10 mouse cellular contexts compared by ENCODE assay signal in genomic region chr9:48447783-48448209, GRCm38 (mm10). TPM values are rescaled to one million over a fixed set of nuclear protein-coding genes. Genes with fewer than 3 reads are reported as not detected.
DNase-seq lines count a peak whose midpoint lies in the region; ATAC-seq and TF ChIP-seq lines count a peak whose summit lies in the region.
"Had no signal": no experiment of that assay in that cellular context is flagged by ENCODE, and none has a peak within 500 bp of the region (broad histone marks: within the 10 kb centered on the region; RNA-seq: fewer than 3 reads in every experiment).

No protein-coding gene starts in this region.

- no peak overlapping the region for H3K4me2 ChIP-seq in intestine, postnatal 0 days (replicated peaks; ENCODE audit: low read depth)
- H3K4me2 ChIP-seq in intestine, embryonic 15.5 days (replicated peaks): no peak overlapping the region
- H3K4me2 ChIP-seq in CH12.LX (ENCODE audit: insufficient read depth, low read depth, poor library complexity, severe bottlenecking): no peak overlapping the region
- H3K4me2 ChIP-seq: limb, embryonic 15.5 days had no signal

- no peak overlapping the region for H3K9ac ChIP-seq in intestine, postnatal 0 days (ENCODE audit: low read depth, low read length)
- no peak overlapping the region for H3K9ac ChIP-seq in intestine, embryonic 15.5 days
- H3K9ac ChIP-seq in CH12.LX (ENCODE audit: insufficient read depth, low read depth): no peak overlapping the region
- H3K9ac ChIP-seq: limb, embryonic 15.5 days had no signal

- H3K4me1 ChIP-seq in intestine, postnatal 0 days (replicated peaks; ENCODE audit: control insufficient read depth, insufficient read depth, low read length): no peaks in the 10 kb centered on the region
- H3K4me1 ChIP-seq in intestine, embryonic 15.5 days (replicated peaks): no peaks in the 10 kb centered on the region
- peaks cover 13 to 44% of the 10 kb centered on the region in 2 experiments for H3K4me1 ChIP-seq in CH12.LX (ENCODE audit: control insufficient read depth in 1 of 2, insufficient read depth in 2 of 2)

- no peak for ATAC-seq in intestine, postnatal 0 days
- no peak for ATAC-seq in intestine, embryonic 15.5 days
- peak; percentile 46 to 51; a peak in 3 of 4 replicates for ATAC-seq in hematopoietic stem cell, adult 5-6 weeks (replicated peaks in 1 of 2; ENCODE audit: insufficient read depth in 1 of 2, low FRiP score in 2 of 2, low TSS enrichment in 1 of 2, low read depth in 1 of 2, poor library complexity in 2 of 2, severe bottlenecking in 2 of 2)
- ATAC-seq in neutrophil, adult 5-6 weeks (ENCODE audit: extremely low read depth, insufficient number of reproducible peaks, low FRiP score, poor library complexity, severe bottlenecking): peak; percentile 48; the same call in 1 of the 2 replicates

- dilution Hi-C loops in CH12.LX (cut with MboI; ENCODE audit: extremely low pct_ligation_motif_present, extremely low pct_unique_long_range_greater_than_20kb, low sequenced_read_pairs): no loop called here

- no peaks in the 10 kb centered on the region for H3K27me3 ChIP-seq in intestine, postnatal 0 days (replicated peaks; ENCODE audit: control insufficient read depth, insufficient read depth, low read length)
- H3K27me3 ChIP-seq in intestine, embryonic 15.5 days (replicated peaks): no peaks in the 10 kb centered on the region
- H3K27me3 ChIP-seq in CH12.LX (replicated peaks): no peaks in the 10 kb centered on the region
- H3K27me3 ChIP-seq: limb, embryonic 15.5 days had no signal

- DNase-seq in CH12.LX (ENCODE audit: extremely low read depth) (peak; percentile 89), adipocyte (ENCODE audit: low spot score) (peak; percentile 47)
- no peak for DNase-seq in right cerebral cortex, postnatal 36 days (ENCODE audit: low spot score in 2 of 2)
- DNase-seq in ovary, postnatal 36 days (ENCODE audit: low spot score): no peak

- H3K79me2 ChIP-seq in CH12.LX (replicated peaks; ENCODE audit: control insufficient read depth, extremely low read depth, insufficient read depth, poor library complexity, severe bottlenecking): no peaks in the 10 kb centered on the region

- no peaks in the 10 kb centered on the region for H3K9me3 ChIP-seq in intestine, postnatal 0 days (ENCODE audit: control insufficient read depth)
- H3K9me3 ChIP-seq in intestine, embryonic 15.5 days: no peaks in the 10 kb centered on the region
- H3K9me3 ChIP-seq in CH12.LX (replicated peaks; ENCODE audit: low read length): no peaks in the 10 kb centered on the region
- H3K9me3 ChIP-seq: limb, embryonic 15.5 days had no signal

- H3K36me3 ChIP-seq in intestine, postnatal 0 days (ENCODE audit: control insufficient read depth, insufficient read depth): no peaks in the 10 kb centered on the region
- H3K36me3 ChIP-seq in intestine, embryonic 15.5 days: no peaks in the 10 kb centered on the region
- H3K36me3 ChIP-seq in CH12.LX (replicated peaks in 1 of 2; ENCODE audit: control insufficient read depth in 1 of 2, insufficient read depth in 1 of 2, low read length in 1 of 2): no peaks in the 10 kb centered on the region
- H3K36me3 ChIP-seq: limb, embryonic 15.5 days had no signal

- TF ChIP-seq CTCF in intestine, postnatal 0 days (IDR thresholded peaks at IDR 0.05; ENCODE audit: low read depth): peak; percentile 73
- TF ChIP-seq CTCF in CH12.LX (conservative IDR thresholded peaks at IDR 0.05 in 1 of 2, IDR thresholded peaks at IDR 0.05 in 1 of 2; ENCODE audit: low read depth in 2 of 2, low read length in 2 of 2): peak; percentile 58 to 80

- TF ChIP-seq EP300 in CH12.LX (IDR thresholded peaks at IDR 0.05; ENCODE audit: low read length): peak; percentile 72

- in situ Hi-C loops in CH12.LX (cut with MboI; ENCODE audit: low pct_ligation_motif_present, low pct_unique_long_range_greater_than_20kb, low sequenced_read_pairs): loop anchor here (10.0 kb wide), 1 partner anchor 183 kb away; no protein-coding TSS in a partner anchor

- TF ChIP-seq RAD21 in CH12.LX (IDR thresholded peaks at IDR 0.05; ENCODE audit: low read depth, low read length): peak; percentile 57

- H3K27ac ChIP-seq in intestine, postnatal 0 days (ENCODE audit: low read depth, low read length): no peak overlapping the region
- no peak overlapping the region for H3K27ac ChIP-seq in intestine, embryonic 15.5 days
- no peak overlapping the region for H3K27ac ChIP-seq in CH12.LX (ENCODE audit: insufficient read depth, low read depth)
- H3K27ac ChIP-seq: limb, embryonic 15.5 days had no signal

- no peak overlapping the region for H3K4me3 ChIP-seq in intestine, postnatal 0 days (ENCODE audit: low read depth, low read length)
- no peak overlapping the region for H3K4me3 ChIP-seq in intestine, embryonic 15.5 days (replicated peaks)
- no peak overlapping the region for H3K4me3 ChIP-seq in CH12.LX (replicated peaks in 1 of 3; ENCODE audit: low read depth in 2 of 3, low read length in 2 of 3, poor library complexity in 1 of 3)
- H3K4me3 ChIP-seq: erythroblast, embryonic 14.5 days; limb, embryonic 15.5 days had no signal

- TF ChIP-seq POLR2A in CH12.LX (IDR thresholded peaks at IDR 0.05; ENCODE audit: low read depth, low read length): no peak

- 34% methylated on average over 5 of the region's 5 CpGs for WGBS in intestine, postnatal 0 days
- WGBS in intestine, embryonic 15.5 days: 38% methylated on average over 5 of the region's 5 CpGs

TF ChIP-seq in CH12.LX, 34 proteins besides CTCF, POLR2A, EP300 and RAD21 (continues in another document):
- no peak for TF ChIP-seq ZC3H11A (IDR thresholded peaks at IDR 0.05; ENCODE audit: low read depth, low read length)
- TF ChIP-seq POLR2AphosphoS2 (IDR thresholded peaks at IDR 0.05; ENCODE audit: low read depth, low read length): no peak
- no peak for TF ChIP-seq MAFK (IDR thresholded peaks at IDR 0.05; ENCODE audit: insufficient replicate concordance, low read length)
- no peak for TF ChIP-seq UBTF (IDR thresholded peaks at IDR 0.05; ENCODE audit: low read depth, low read length)
- TF ChIP-seq TCF12 (IDR thresholded peaks at IDR 0.05; ENCODE audit: low read depth, low read length): peak; percentile 76; the same call in 1 of the 2 replicates
- peak; percentile 76 for TF ChIP-seq SMC3 (IDR thresholded peaks at IDR 0.05; ENCODE audit: low read depth, low read length)
- TF ChIP-seq SIN3A (IDR thresholded peaks at IDR 0.05; ENCODE audit: low read length): no peak
- TF ChIP-seq HCFC1 (IDR thresholded peaks at IDR 0.05; ENCODE audit: low read depth, low read length): no peak
- no peak for TF ChIP-seq E2F4 (IDR thresholded peaks at IDR 0.05; ENCODE audit: insufficient replicate concordance, low read depth, low read length)
- TF ChIP-seq RCOR1 (conservative IDR thresholded peaks at IDR 0.05; ENCODE audit: low read depth, low read length): no peak
- TF ChIP-seq ELF1 (IDR thresholded peaks at IDR 0.05; ENCODE audit: low read depth, low read length): no peak
- 0 out of 2 replicates have a peak, but pooled peaks have one; percentile 33 for TF ChIP-seq JUND (conservative IDR thresholded peaks at IDR 0.05; ENCODE audit: low read depth, low read length)
- peak; percentile 77 for TF ChIP-seq MYC (IDR thresholded peaks at IDR 0.05; ENCODE audit: low read depth, low read length)
- peak; percentile 77 for TF ChIP-seq BHLHE40 (IDR thresholded peaks at IDR 0.05; ENCODE audit: low read depth, low read length)
- no peak for TF ChIP-seq CHD1 (IDR thresholded peaks at IDR 0.05; ENCODE audit: low read depth, low read length)
- TF ChIP-seq GABPA (IDR thresholded peaks at IDR 0.05; ENCODE audit: insufficient replicate concordance, low read depth, low read length): no peak
- TF ChIP-seq MAX (IDR thresholded peaks at IDR 0.05; ENCODE audit: low read length): no peak; the same call in none of the 2 replicates
- TF ChIP-seq ZMIZ1 (IDR thresholded peaks at IDR 0.05; ENCODE audit: low read depth, low read length): no peak
- no peak for TF ChIP-seq MAZ (IDR thresholded peaks at IDR 0.05; ENCODE audit: low read depth, low read length)
- no peak for TF ChIP-seq MXI1 (IDR thresholded peaks at IDR 0.05; ENCODE audit: low read depth, low read length)
- no peak for TF ChIP-seq JUN (IDR thresholded peaks at IDR 0.05; ENCODE audit: insufficient read depth, low read depth, low read length)
- TF ChIP-seq USF2 (conservative IDR thresholded peaks at IDR 0.05; ENCODE audit: low read depth, low read length): no peak
- TF ChIP-seq USF1 (IDR thresholded peaks at IDR 0.05; ENCODE audit: low read depth, low read length): no peak
- no peak for TF ChIP-seq ZNF384 (IDR thresholded peaks at IDR 0.05; ENCODE audit: low read depth, low read length)
- TF ChIP-seq CHD2 (IDR thresholded peaks at IDR 0.05; ENCODE audit: low read length): no peak
- TF ChIP-seq MEF2A (IDR thresholded peaks at IDR 0.05; ENCODE audit: borderline replicate concordance, low read depth, low read length): no peak

RNA-seq across cellular contexts. Expression of gene Rexo2, which starts 32.6 kb away (rescaled TPM):
- 70.3 and 70.6 TPM in 2 replicates for polyA plus RNA-seq in intestine, postnatal 0 days (2015; fragmentation: Nextera tagmentation; extraction: Ambion mirVana)
- polyA plus RNA-seq in intestine, embryonic 15.5 days (2015; fragmentation: Nextera tagmentation; extraction: Ambion mirVana): 109 and 119 TPM in 2 replicates
- 120 and 161 TPM in 2 replicates for total RNA-seq in CH12.LX (2012; rRNA removed)
- total RNA-seq in CH12.LX (2014; rRNA removed): 108 and 112 TPM in 2 replicates
- polyA plus RNA-seq in CH12.LX (2012; ENCODE audit: insufficient read length, low read depth): 253 and 296 TPM in 2 replicates
- total RNA-seq in hematopoietic stem cell, adult 5-6 weeks (2017): 73.2 and 150 TPM in 2 replicates
- total RNA-seq in neutrophil, adult 5-6 weeks (2017): 44.6 and 51.6 TPM in 2 replicates

RNA-seq across cellular contexts. Expression of gene Rbm7, which starts 47.3 kb away (rescaled TPM):
- 73.5 and 74.0 TPM in 2 replicates for polyA plus RNA-seq in intestine, postnatal 0 days (2015; fragmentation: Nextera tagmentation; extraction: Ambion mirVana)
- polyA plus RNA-seq in intestine, embryonic 15.5 days (2015; fragmentation: Nextera tagmentation; extraction: Ambion mirVana): 105 and 121 TPM in 2 replicates
- 73.4 and 80.6 TPM in 2 replicates for total RNA-seq in CH12.LX (2012; rRNA removed)
- 220 and 232 TPM in 2 replicates for total RNA-seq in CH12.LX (2014; rRNA removed)
- polyA plus RNA-seq in CH12.LX (2012; ENCODE audit: insufficient read length, low read depth): 91.9 and 92.2 TPM in 2 replicates
- 115 and 125 TPM in 2 replicates for total RNA-seq in hematopoietic stem cell, adult 5-6 weeks (2017)
- total RNA-seq in neutrophil, adult 5-6 weeks (2017): 112 and 126 TPM in 2 replicates

RNA-seq across cellular contexts. Expression of gene Gm5617, which starts 47.4 kb away (rescaled TPM):
- polyA plus RNA-seq in intestine, postnatal 0 days (2015; fragmentation: Nextera tagmentation; extraction: Ambion mirVana): 72.0 and 72.3 TPM in 2 replicates
- polyA plus RNA-seq in intestine, embryonic 15.5 days (2015; fragmentation: Nextera tagmentation; extraction: Ambion mirVana): 27.8 and 30.2 TPM in 2 replicates
- total RNA-seq in CH12.LX (2012; rRNA removed) (15.3 and 35.2 TPM in 2 replicates), CH12.LX (2014; rRNA removed) (16.5 and 20.4 TPM in 2 replicates)
- 17.0 and 20.5 TPM in 2 replicates for polyA plus RNA-seq in CH12.LX (2012; ENCODE audit: insufficient read length, low read depth)
- total RNA-seq in hematopoietic stem cell, adult 5-6 weeks (2017): 6.4 and 15.6 TPM in 2 replicates
- 8.1 and 10.1 TPM in 2 replicates for total RNA-seq in neutrophil, adult 5-6 weeks (2017)

Comparison
In these comparisons a context has a peak if more than half of its experiments do, and no peak if none do; other contexts are left out.
1. ATAC-seq: peak in hematopoietic stem cell, adult 5-6 weeks (2 of 2) and neutrophil, adult 5-6 weeks (single experiment); none in intestine, postnatal 0 days (single experiment) and intestine, embryonic 15.5 days (single experiment).
2. DNase-seq: peak in CH12.LX (single experiment) and adipocyte (single experiment); none in right cerebral cortex, postnatal 36 days (0 of 2) and ovary, postnatal 36 days (single experiment).